Mouse (Mus musculus) right cerebral cortex, postnatal 14 days (tissue): ENCODE data around the gene Bbx.

ENCODE experiments used
- DNase-seq: peaks from one replicate; pipeline ENCODE4 v3.0.0; 2022

The Bbx gene

GRCm38 (mm10) chr16:50432062-50432878 lies at the start of gene Bbx:
Gene Bbx, minus strand, starts transcription at chr16:50432390.
- peak; percentile 91 for DNase-seq

DNA sequence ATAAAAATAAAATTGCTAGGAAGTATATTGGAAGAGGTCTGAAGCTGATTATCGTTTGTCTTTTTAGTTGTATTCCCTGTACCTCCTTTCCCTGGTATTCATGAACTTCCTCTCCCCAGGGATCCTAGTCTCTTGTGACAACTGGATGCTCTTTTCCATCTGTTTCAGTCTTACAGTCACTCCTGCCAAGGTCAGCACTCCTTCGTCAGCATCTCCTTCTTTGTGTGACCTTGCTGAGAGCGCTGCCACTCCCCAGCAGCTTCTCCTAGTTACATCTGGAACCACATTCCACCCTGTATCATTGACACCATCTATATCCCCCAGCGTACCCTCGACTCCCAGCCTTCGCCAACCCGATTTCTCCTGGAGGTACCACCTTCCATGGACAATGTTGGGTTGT lies 49.7 kb upstream of the Bbx start:
- DNase-seq, result no peak

GRCm38 (mm10) chr16:50481341-50481740 lies 49.2 kb upstream of the Bbx start:
- no peak for DNase-seq

DNA sequence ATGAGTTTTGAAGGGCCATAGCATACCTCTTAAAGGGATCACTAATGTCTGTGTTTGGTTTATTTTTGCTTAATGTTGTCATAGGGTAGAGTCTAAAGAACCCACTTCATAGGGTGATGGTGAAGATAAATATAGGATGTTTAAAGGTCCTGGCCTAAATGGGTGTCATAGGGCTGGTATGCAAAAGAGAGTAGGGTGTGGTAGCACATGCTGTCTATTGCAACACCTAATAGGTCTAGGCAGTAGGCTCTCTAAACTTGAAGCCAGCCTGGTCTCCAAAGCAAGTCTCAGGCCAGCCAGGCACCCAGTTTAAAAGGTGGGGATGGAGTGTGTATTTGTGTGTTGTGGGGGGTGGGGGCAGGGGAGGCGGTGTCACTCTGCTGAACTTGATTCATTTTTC lies 46.5 kb upstream of the Bbx start:
- DNase-seq, result no peak

DNA sequence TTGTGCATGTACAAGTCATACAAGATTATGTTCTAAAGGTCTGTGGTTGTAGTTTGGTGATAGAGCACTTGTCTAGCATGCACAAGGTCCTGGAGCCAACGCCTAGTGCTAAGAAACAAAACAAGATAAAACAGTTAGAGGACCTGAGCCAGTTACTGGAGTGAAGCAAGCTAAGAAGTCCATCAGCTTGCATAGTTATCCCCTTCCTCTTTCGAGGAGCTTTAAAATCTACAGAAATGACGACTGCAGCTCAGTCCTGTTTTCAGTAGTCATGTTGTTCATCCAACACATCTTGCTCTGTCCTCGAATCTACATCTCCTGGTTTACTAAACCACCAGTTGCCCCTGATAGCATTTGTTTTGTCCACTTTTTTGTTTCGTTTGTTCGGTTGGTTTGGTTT lies 45.4 kb upstream of the Bbx start:
- no peak for DNase-seq

DNA sequence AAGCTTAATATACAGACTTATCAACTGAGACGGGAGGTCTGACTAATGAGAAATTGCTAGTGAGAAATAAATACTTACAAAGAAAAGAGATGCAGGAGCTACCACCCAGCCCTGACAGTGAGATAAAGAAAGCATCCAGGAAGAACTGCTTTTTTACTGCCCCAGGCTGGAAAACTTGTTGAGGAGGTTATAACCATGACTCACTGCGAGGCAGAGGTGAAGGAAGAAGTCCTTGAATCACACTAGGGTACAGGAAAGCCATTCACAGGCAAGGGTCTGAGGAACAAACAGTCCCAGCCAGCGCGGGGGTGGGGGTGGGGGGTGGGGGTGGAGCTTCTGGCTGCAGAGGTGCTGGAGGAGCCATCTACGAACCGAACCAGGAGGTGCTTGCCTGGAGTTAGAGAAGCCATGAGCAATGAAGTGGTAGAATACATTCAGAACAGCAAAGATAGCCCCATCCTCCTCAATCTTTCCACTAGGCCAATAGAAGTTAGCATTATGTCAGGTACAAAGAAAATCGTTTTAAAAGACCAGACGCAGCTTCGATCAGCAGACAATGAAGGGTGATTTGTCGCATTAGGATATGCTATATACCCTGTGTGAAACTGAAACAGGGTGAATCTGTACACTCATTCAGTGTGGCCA lies 30.2 kb upstream of the Bbx start:
- DNase-seq, result no peak

DNA sequence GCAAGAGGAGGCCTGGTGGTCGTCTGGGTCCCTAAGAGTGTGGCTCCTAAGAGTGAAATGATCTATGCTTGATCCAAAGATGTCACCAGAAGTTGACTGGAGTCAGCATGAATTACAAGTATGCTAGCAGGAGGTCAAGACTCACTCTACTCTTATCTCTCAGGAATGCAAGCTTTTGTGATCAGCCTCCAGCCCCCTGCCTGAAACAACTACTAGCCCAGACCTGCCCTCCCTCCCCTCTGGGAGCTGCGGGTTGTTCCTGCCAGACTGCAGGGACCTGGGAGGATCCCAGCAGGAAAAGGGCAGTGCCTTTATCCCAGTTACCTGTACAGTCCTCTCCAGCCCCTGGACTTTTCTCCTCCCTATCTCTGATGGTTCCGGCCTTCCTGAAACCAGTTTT lies 27.0 kb upstream of the Bbx start:
- DNase-seq, result no peak

GRCm38 (mm10) chr16:50456053-50456452 lies 23.9 kb upstream of the Bbx start:
- DNase-seq, result no peak

GRCm38 (mm10) chr16:50449086-50449485 lies 16.9 kb upstream of the Bbx start:
- DNase-seq, result no peak

DNA sequence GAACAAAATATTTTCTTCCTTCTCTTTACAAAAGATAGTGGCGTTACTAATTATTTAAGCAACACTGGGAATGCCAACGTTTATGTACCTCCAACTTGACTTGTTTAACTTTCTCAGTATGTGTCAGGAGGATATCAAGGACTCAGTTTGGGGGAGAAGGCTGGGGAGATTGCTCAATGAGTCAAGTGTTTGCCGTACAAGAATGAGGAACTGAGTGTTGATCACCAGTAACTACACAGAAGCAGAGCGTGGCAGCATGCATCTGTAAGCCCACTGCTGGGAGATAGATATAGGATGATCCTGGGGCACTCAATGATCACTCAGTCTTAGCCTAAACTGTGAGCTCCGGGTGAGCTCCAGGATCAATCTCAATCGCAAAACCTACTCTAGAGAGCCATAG lies 12.8 kb upstream of the Bbx start:
- no peak for DNase-seq

GRCm38 (mm10) chr16:50438816-50439215 lies 6.6 kb upstream of the Bbx start:
- DNase-seq, result no peak

- no peak for DNase-seq
Measured at GRCm38 (mm10) chr16:50437788-50438187, 5.6 kb upstream of the Bbx start.

GRCm38 (mm10) chr16:50437331-50437730 lies 5.1 kb upstream of the Bbx start:
- DNase-seq, result no peak

DNA sequence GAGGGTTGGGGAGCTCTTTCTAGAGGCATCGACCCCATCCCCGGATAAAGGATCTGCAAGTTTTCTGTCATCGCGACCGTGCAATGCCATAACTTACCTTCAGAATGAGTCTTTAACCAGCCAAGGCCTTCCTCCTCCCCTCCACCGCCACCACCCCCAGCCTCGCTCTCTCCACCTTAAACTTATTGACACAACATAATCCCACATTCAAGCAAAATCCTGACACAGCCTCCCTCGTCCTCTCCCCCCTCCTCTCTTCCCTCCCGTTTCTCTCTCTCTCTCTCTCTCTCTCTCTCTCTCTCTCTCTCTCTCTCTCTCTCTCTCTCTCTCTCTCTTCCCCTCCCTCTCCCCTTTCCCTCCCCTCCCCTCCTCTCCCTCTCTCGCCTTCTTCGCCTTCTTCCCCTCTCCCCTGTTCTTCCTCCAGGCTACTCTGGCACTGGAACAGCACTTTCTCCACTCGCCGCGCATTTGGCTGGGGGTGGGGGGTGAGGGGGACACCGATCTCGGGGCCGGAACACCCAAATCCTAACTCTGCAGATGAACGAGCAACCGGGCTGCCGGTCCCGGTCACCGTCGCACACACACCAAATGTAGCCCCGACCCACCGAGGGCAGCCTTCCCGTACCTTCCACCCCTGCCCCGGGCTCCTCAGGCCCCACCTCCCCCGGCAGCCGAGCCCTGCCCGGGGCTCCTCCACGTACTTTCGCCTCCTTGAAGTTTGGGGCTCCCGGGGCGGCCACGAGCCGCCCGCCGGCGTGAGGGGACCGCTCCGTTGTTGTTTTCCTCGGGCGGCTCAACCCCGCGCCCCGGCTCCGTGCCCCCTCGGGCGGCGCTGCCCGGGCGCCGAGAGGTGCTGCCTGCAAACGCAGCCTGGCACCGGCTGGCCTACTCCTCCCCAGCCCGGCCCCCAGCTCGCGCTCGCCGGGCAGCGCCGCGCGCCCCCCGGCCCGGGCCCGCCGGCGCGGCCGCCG lies 894 bp downstream of the Bbx start:
- peak; percentile 18 for DNase-seq

DNA sequence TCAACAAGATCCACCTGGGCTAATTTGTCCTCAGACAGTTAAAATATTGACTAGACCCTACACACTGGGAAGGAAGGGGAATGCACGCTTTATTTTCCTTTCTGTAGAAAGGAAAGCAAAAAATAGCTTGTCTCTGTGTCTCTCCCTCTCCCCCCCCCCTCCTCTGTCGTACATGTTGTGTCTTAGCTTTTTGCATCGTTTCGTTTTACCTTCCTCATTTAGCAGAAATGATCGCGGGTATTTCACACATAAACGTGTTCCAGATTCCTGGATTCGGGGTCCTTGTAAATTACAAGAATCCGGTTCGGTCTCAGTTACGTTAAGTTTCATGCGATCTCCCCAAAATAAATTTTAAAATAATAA lies 1.7 kb downstream of the Bbx start:
- no peak for DNase-seq

DNA sequence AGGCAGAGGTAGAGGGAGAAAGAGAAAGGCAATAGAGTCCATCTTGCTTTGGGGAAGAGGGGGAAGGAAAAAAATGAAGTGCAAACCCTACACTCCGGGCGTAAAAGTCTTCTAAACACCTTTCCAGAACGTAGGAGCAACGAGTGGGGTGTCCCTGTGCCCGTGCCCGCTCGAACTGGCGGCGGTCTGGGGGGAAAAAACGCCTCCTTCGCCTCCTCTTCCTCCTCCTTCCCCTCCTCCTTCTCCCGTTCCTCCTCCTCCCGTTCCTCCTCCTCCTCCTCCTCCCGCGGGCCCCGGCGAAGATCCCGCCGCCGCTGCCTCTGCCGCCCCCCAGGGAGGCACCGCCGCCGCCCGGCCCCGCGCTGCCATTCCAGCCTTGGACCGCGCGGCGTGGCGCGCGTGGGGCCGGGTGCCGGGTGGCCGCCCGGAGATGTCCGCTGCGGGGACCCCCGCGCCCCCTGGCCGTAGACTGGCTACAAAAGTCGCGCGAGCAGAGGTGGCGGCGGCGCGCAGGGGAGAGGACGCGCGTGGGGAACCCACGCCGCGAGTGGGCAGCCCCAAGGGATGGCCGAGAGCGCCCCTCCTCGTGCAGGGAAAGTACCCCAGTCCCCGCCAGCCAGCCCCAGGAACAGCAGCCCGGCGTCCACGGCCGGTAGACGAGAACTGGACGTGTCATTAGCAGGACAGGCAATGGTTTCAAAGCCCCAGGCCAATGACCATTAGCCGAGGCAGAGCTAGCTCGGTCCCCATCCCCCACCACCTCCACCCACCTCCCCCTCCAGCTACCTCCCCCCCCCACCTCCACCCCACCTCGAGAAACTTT lies 2.3 kb downstream of the Bbx start:
- DNase-seq, result peak; percentile 41

GRCm38 (mm10) chr16:50428871-50429691 lies 3.1 kb downstream of the Bbx start:
- DNase-seq, result peak; percentile 10

DNA sequence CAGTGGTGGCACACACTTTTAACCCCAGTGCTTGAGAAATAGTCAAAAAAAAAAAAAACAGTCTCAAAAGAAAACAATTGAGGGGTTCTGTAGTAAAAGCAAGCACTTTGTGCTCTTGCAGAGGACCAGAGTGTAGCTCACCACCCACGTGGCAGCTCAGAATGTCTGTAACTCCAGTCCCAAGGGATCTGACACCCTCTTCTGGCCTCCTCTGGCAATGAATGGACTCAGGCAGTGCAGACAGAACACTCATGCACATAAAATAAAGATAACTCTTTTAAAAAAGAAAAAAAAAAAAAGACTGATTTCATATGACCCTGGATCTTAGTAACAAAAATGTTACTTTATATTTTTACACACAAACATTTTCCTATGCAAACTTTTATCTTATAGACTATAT lies 12.1 kb downstream of the Bbx start:
- no peak for DNase-seq

GRCm38 (mm10) chr16:50415406-50415805 lies 16.8 kb downstream of the Bbx start:
- DNase-seq, result no peak

- DNase-seq, result no peak
Measured at GRCm38 (mm10) chr16:50402851-50403250, 29.3 kb downstream of the Bbx start.

DNA sequence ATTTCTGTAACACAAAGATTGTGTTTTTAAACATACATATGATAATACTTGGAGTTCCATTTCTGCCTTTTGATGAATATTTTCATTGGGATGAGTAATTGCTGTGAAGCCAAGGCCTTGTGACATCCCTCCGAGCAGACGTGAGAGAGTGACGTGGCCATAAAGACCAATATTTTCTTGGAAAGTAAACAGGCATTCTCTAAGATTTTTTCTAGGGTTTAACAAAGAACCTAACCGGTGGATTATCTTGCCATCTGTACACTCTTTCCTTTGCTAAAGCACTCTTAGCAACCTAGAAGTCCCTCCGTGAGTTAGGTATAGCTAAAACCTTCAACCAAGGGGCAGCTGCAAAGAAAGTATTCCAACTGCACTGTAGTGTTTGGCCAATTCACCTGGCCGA lies 32.4 kb downstream of the Bbx start:
- no peak for DNase-seq

GRCm38 (mm10) chr16:50398564-50398963 lies 33.6 kb downstream of the Bbx start:
- no peak for DNase-seq
